Mouse (Mus musculus) left cerebral cortex, postnatal 14 days (tissue): ENCODE data around the gene Mgst3. TPM values are rescaled to one million over a fixed set of nuclear protein-coding genes. Genes with fewer than 3 reads are reported as not detected.
"Not testable (repeated sequence)": the region's sequence is repeated elsewhere in the genome, so short reads cannot be mapped to it uniquely, and the experiment has no call there.

ENCODE experiments used
- DNase-seq, 2 experiments: peaks; one replicate each; pipeline ENCODE4 v3.0.0; 2021 to 2022; ENCODE audit warnings: low spot score in 2 of 2, mixed read lengths in 1 of 2
- intact Hi-C: fragments of 180-260 bp; cut with DNase I; formaldehyde crosslinking; loops from one replicate; pipeline ENCODE4 v1.15.1; 2025
- total RNA-seq, 2 experiments: library from RNA; stranded (reverse); gene quantifications; 2 replicates each; pipeline ENCODE4 v1.2.3; 2021

Mgst3 gene
- total RNA-seq, 2 experiments from 2014 or later: 152 to 157 TPM

GRCm38 (mm10) chr1:167368018-167368417 lies 25.6 kb downstream of the Mgst3 start:
- intact Hi-C loops: no loop called here
- DNase-seq: no peak

DNA sequence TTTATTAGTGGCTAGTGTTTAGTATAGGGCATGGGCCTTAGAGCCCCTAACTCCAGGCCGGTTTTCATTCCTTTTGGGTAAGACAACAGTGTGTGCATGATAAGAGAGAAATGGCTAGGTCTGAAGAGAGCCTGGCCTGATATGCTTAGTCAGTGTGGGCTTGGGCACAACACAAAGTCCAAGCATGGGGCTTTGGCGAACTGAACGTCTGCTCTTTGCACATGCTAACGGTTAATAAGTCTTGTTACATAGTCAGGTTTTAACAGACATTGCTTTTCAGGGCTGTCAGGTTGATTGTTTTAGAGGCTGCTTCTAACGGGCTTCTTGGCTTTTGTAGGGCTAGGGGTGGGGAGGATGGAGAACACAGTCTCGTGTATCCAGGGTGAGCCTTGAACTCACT lies 27.0 kb downstream of the Mgst3 start:
- DNase-seq: no peak
- intact Hi-C loops: no loop called here

DNA sequence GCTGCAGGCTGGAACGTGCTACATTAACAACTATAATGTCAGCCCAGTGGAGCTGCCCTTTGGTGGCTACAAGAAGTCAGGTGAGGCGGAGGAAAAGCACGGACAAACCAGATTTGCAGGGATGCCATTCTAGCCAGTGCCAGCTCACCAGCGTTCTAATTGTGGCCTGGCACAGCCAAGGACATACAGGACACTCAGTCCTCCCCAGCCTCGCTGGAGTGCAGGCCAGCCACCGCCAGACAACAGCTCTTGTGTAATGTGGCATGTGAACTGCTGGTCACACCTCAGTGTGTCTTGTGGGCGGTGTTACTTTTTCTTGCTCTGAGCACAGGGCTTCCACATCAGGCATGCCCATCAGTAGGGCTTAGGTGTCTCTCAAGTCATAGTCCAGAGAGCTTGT lies 27.8 kb downstream of the Mgst3 start:
- intact Hi-C loops: no loop called here

GRCm38 (mm10) chr1:167363322-167363721 lies 30.3 kb downstream of the Mgst3 start:
- intact Hi-C loops: no loop called here
- no peak for DNase-seq

More for the DNA sequence above, 27.8 kb downstream of the Mgst3 start:
- no peak for DNase-seq

- intact Hi-C loops: no loop called here
- no peak for DNase-seq
Observed at GRCm38 (mm10) chr1:167362819-167363218, 30.8 kb downstream of the Mgst3 start.

DNA sequence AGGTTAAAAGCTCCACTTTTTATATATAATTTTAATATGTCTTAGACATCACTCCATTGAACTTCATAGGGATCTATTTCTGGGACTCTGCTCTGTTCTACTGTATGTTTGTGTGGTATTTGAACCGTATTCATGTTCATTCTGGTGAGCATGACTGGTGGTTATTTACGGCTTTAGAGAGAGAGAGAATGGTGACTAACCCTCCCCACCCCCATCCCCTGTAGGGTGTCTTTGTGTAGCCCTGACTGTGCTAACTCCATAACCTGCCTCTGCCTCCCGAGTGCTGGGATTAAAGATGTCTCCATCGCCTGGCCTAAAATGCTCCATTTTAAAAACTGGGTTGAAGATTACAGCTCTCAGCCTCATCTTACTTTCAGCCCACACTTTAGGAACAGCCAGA lies 33.4 kb downstream of the Mgst3 start:
- intact Hi-C loops: no loop called here
- DNase-seq: no peak

DNA sequence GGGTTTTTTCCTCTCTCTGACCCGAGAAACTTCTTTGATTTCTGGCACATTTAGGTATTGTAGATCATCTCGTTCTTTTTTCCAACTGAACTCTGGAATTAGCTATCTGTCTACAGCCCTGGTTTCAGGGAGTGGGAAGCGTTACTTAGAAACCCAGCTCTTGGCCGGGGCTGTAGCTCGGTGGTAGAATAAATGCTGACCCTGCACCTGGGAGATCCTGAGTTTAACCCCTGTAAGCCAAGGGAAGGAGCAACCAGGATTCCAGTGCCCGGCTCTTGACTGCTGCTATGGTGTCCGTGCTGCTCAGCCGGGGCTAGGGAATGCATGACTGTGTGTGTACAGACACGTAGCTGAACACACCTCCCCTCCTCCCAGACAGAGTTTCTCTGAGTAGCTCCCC lies 34.9 kb downstream of the Mgst3 start:
- intact Hi-C loops: no loop called here
- DNase-seq: no peak

DNA sequence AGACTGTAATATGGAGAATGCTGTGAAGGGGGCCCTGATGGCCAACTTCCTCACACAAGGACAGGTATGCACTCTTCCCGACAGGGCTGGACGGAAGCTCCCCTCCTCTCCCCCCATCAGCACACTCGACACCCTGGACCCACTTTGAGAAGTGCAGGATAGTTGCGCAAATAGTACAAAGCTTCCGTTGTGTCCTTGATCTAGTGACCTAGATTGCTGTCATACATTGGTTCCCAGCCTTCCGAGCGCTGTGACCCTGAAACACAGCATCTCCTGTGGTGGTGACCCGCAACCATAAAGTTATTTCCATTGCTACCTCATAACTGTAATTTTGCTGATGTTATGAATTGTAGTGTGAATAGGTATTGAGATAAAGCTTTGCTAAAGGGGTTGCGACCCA lies 36.3 kb downstream of the Mgst3 start:
- intact Hi-C loops: no loop called here
- DNase-seq: no peak

- no peak for DNase-seq
- intact Hi-C loops: no loop called here
Observed at GRCm38 (mm10) chr1:167352403-167352802, 41.2 kb downstream of the Mgst3 start.

- DNase-seq: no peak
- intact Hi-C loops: no loop called here
Observed at GRCm38 (mm10) chr1:167350597-167351415, 42.8 kb downstream of the Mgst3 start.

DNA sequence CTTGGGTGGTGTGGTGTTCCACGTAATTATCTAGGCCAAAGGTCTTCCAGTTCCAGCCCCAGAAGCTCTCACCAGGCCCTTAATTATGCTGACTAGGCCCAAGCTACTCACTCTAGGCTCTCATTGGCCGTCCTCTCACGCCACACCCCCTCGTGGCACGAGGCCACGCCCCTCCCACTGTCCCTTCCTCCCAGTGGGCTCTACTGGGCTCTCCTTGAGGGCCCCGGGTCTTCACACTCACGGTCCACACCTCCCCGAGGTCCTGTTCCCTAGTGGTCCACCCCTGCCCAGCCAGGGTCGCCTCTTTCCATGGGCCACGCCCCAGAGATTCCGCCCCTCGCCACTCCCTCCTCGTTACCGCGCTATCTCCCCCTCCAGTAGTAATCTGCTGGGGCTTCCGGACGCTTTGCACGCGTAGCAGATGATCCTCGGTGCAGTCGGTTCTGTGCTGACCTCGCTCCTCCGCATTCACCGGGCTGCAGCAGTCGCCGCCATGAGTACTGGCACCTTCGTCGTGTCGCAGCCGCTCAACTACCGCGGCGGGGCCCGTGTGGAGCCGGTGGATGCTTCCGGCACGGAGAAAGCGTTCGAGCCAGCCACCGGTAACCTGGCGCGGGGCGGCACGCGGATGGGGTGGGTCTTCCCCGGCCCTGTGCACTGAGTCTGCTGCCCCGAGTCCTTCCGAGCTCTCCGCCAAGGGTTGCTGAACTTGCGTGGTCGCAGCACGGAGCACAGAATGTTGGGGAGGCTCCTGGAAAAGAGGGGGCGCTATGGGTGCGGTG lies 43.6 kb downstream of the Mgst3 start, which contains the start of gene Aldh9a1:
Gene Aldh9a1, plus strand, starts transcription at position 177 of the 782 bp plus-strand sequence.
- peak; percentile 77 to 90 for DNase-seq
- intact Hi-C loops: no loop called here

- intact Hi-C loops: not testable (repeated sequence)
Observed at GRCm38 (mm10) chr1:167349206-167349605, 44.4 kb downstream of the Mgst3 start.

GRCm38 (mm10) chr1:167345994-167346520 lies 47.6 kb downstream of the Mgst3 start:
- DNase-seq, intact Hi-C loops: not testable (repeated sequence)

More at GRCm38 (mm10) chr1:167349206-167349605, 44.4 kb downstream of the Mgst3 start:
- DNase-seq: not testable (repeated sequence)

DNA sequence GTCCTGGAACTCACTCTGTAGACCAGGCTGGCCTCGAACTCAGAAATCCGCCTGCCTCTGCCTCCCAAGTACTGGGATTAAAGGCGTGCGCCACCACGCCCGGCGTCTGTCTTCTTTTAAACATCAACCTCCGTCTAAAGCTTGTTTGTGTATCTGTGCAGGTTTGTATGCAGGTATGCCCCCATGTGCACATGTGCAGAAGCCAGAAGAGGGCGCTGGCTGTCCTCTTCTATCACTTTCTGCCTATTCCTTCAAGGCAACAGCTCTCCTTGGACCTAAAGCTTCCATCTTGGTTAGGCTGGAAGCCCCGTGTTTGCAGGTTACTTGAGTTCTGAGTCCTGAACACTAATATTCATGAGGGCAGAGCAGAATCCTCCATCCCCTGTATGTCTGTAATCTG lies 50.8 kb downstream of the Mgst3 start:
- intact Hi-C loops: no loop called here
- no peak for DNase-seq

DNA sequence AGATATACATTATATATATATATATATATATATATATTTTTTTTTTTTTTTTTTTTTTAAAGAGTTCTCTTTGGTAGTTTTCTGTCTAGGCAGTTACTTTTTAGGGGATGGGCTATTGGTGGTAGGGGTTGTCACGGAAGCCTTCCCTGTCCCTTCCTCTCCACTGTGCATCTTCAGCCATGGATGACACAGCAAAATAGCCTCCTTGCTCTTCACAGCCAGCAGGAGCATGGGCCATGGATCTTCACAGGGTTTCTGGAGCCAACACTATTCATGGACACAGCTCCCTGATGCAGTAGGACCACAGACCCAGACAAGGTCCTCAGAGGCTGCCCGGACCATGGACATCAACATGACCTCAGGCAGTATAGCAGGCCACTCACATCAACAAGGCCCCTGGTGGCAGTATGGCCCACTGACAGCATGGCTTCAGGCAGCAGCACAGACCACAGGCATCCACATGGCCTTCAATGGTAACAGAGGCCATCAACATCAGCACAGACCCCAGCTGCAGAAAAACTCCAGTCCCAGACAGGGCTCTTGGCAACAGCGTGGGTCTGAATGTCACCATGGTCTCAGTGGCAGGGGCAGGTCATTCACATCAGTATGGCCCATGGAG lies 52.6 kb downstream of the Mgst3 start:
- DNase-seq: no peak
- intact Hi-C loops: no loop called here

- intact Hi-C loops: no loop called here
Observed at GRCm38 (mm10) chr1:167340111-167340787, 53.4 kb downstream of the Mgst3 start.

DNA sequence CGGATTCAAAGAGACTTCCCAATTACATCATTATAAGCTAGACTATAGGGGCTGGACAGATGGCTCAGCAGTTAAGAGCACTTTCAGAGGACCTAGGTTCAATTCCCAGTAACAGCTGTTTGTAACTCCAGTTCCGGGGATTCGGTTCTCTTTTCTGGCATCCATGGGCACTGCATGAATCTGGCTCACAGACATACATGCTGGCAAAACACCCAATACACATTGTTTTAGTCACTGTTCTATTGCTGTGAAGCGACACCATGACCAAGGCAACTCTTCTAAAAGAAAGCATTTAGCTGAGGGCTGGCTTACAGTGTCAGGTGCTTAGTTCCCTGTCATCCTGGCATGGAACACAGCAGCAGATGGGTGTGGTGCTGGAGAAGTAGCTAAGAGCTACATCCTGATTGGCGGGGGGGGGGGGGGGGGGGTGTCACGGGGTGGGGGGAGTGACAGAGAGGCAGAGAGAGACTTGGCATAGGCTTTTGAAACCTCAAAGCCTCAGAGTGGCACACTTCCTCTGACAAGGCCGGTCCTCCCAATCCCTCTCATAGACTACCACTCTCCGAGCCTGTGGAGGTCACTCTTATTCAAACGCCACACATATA lies 54.4 kb downstream of the Mgst3 start:
- intact Hi-C loops: loop anchor here (10.0 kb wide), 1 partner anchor 554 kb away; no protein-coding TSS in a partner anchor
- peak in 1 of 2 experiments; percentile 48 for DNase-seq

More at GRCm38 (mm10) chr1:167340111-167340787, 53.4 kb downstream of the Mgst3 start:
- DNase-seq: no peak

DNA sequence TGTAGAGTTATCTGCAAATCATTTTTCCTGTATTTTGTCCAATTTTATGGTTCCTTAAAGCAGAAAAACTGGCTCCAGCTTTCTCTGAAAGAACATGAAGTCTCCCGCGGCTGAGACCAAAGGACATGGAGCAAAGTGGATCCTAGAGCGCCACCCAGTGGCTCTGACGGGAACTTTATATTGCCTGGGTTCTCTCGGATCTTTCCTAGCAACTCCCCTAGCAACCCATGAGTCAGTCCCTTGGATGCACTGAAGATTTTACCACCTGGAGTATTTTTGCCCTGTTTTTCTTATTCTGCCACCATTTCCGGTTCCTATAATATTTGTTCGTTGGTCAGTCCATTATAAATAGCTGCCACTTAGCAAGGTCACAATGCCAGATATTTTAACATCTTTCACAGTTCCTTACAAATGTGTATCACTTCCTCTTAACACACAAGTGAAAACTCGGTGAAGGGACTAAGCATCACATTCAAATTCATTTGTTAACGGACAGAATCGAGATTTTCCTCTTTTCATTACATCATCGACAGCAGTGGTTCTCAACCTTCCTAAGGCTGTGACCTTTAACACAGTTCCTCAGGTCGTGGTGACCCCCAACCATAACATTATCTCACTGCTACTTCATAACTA lies 56.1 kb downstream of the Mgst3 start:
- peak; percentile 96 to 97 for DNase-seq
- intact Hi-C loops: loop anchor here (1.0 to 10.0 kb wide), 2 partner anchors 117 to 553 kb away; no protein-coding TSS in a partner anchor
